Mouse (Mus musculus): ENCODE results near the gene Taf6l.

- TF ChIP-seq CTCF (conservative IDR thresholded peaks at IDR 0.05; ENCODE audit: insufficient read depth, insufficient read length, low read depth, low read length) (no peak), POLR2A (IDR thresholded peaks at IDR 0.05; ENCODE audit: low read depth, low read length) (no peak)
Measured at GRCm38 (mm10) chr19:8830664-8831063, 44.4 kb upstream of the Taf6l start.

All from kidney, adult 2 months (tissue).